In the genomic region with DNA sequence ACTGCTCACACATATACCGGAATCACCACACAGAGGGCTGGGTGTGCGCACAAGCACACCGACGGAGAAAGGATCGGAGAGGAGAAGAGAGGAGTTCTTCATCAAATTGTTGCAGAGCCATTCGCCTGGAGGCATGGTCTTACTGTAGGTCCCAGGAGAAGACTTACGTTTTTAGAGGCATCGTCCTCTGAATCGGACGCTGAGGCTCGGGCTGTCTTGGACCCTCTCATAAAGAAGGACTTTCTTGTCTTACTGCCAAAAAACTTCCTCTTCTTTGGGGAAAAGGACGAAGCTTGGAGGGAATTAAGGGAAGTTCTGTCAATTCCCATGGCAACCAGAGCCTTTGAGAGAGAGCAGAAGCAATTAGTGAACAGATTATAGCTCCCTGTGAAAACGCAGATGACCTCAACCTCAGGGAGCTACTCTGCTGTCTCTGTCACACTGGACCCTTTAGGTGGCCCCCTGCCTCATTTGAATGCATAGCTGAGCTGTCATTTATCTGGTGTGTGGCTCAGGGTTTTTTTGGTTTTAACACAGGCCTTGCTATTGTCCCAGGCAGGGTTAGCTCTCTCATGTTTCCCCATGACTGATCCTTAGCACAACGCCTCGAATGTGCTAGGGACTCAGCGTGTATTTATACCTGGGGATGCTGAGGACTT, we compare ENCODE assay signal across 16 mouse cellular contexts. TPM values are rescaled to one million over a fixed set of nuclear protein-coding genes. Genes with fewer than 3 reads are reported as not detected.
DNase-seq lines count a peak whose midpoint lies in the region; ATAC-seq and TF ChIP-seq lines count a peak whose summit lies in the region.
"Had no signal": no experiment of that assay in that cellular context is flagged by ENCODE, and none has a peak within 500 bp of the region (broad histone marks: within the 10 kb centered on the region; RNA-seq: fewer than 3 reads in every experiment).

No protein-coding gene starts in this region.

- no peak for TF ChIP-seq POLR2A in cerebellum, adult 2 months (IDR thresholded peaks at IDR 0.05; ENCODE audit: borderline replicate concordance, insufficient read depth, low read length)

- 33% methylated on average over 16 of the region's 16 CpGs for WGBS in forebrain, embryonic 10.5 days
- WGBS in hindbrain, embryonic 13.5 days = 32% methylated on average over 16 of the region's 16 CpGs
- 17% methylated on average over 16 of the region's 16 CpGs for WGBS in midbrain, embryonic 16.5 days
- 36% methylated on average over 16 of the region's 16 CpGs for WGBS in cerebellum, adult 2 months

- no peak for TF ChIP-seq CTCF in cerebellum, adult 2 months (IDR thresholded peaks at IDR 0.05; ENCODE audit: borderline replicate concordance, insufficient read depth, low read depth, low read length)

- DNase-seq in embryo, embryonic 10.5 days (ENCODE audit: low spot score) = peak; percentile 62
- peak; percentile 62 for DNase-seq in forebrain, embryonic 10.5 days (ENCODE audit: extremely low spot score, low spot score)
- no peak for DNase-seq in urinary bladder, postnatal 4 days (ENCODE audit: low spot score in 2 of 2)
- DNase-seq in cerebellum, adult 2 months = no peak
- DNase-seq in cerebellum, postnatal 25 days = no peak
- DNase-seq: lung, postnatal 4 days had no signal

- peak overlapping the region; percentile 35; the same call in 1 of the 2 replicates for H3K4me3 ChIP-seq in forebrain, embryonic 10.5 days
- no peak overlapping the region for H3K4me3 ChIP-seq in hindbrain, embryonic 13.5 days
- H3K4me3 ChIP-seq in midbrain, embryonic 16.5 days (ENCODE audit: low read depth, low read length) = no peak overlapping the region
- H3K4me3 ChIP-seq in cerebellum, adult 2 months (replicated peaks; ENCODE audit: insufficient read depth, low read depth, low read length) = no peak overlapping the region
- H3K4me3 ChIP-seq: embryonic facial prominence, embryonic 13.5 days; heart, embryonic 10.5 days had no signal

- H3K9me3 ChIP-seq in forebrain, embryonic 10.5 days = no peaks in the 10 kb centered on the region
- no peaks in the 10 kb centered on the region for H3K9me3 ChIP-seq in hindbrain, embryonic 13.5 days
- no peaks in the 10 kb centered on the region for H3K9me3 ChIP-seq in midbrain, embryonic 16.5 days (replicated peaks; ENCODE audit: control insufficient read depth, low read length, poor library complexity, severe bottlenecking)
- H3K9me3 ChIP-seq: embryonic facial prominence, embryonic 13.5 days; heart, embryonic 10.5 days had no signal

- ATAC-seq in hindbrain, embryonic 13.5 days (ENCODE audit: low FRiP score) = peak; percentile 65; the same call in 1 of the 2 replicates
- ATAC-seq in midbrain, embryonic 16.5 days = peak; percentile 64
- no peak for ATAC-seq in megakaryocyte progenitor cell, adult 5-6 weeks (replicated peaks; ENCODE audit: poor library complexity)
- ATAC-seq: Patski had no signal

- peak overlapping the region; percentile 90 for H3K27ac ChIP-seq in forebrain, embryonic 10.5 days
- peak overlapping the region; percentile 48 for H3K27ac ChIP-seq in hindbrain, embryonic 13.5 days
- peak overlapping the region; percentile 58 for H3K27ac ChIP-seq in midbrain, embryonic 16.5 days (ENCODE audit: low read length)
- no peak overlapping the region for H3K27ac ChIP-seq in cerebellum, adult 2 months (ENCODE audit: insufficient read depth, low read length)
- H3K27ac ChIP-seq: embryonic facial prominence, embryonic 13.5 days; heart, embryonic 10.5 days; stomach, postnatal 0 days had no signal

- H3K4me1 ChIP-seq in forebrain, embryonic 10.5 days = peaks cover 59% of the 10 kb centered on the region
- H3K4me1 ChIP-seq in hindbrain, embryonic 13.5 days (replicated peaks) = peaks cover 28% of the 10 kb centered on the region
- H3K4me1 ChIP-seq in midbrain, embryonic 16.5 days (ENCODE audit: control insufficient read depth, insufficient read depth, low read length) = peaks cover 27% of the 10 kb centered on the region
- no peaks in the 10 kb centered on the region for H3K4me1 ChIP-seq in cerebellum, adult 2 months (ENCODE audit: control insufficient read depth, insufficient read depth, low read length)

- no peak overlapping the region for H3K9ac ChIP-seq in hindbrain, embryonic 13.5 days
- no peak overlapping the region; the same call in 1 of the 2 replicates for H3K9ac ChIP-seq in midbrain, embryonic 16.5 days (ENCODE audit: low read depth, low read length)
- H3K9ac ChIP-seq: embryonic facial prominence, embryonic 13.5 days had no signal

- H3K4me2 ChIP-seq in hindbrain, embryonic 13.5 days = 0 out of 2 replicates have a peak overlapping the region, but pooled peaks have one; percentile 10
- peak overlapping the region; percentile 12; the same call in 1 of the 2 replicates for H3K4me2 ChIP-seq in midbrain, embryonic 16.5 days (ENCODE audit: low read length)
- H3K4me2 ChIP-seq: embryonic facial prominence, embryonic 13.5 days had no signal

- H3K36me3 ChIP-seq in forebrain, embryonic 10.5 days (replicated peaks) = no peaks in the 10 kb centered on the region
- no peaks in the 10 kb centered on the region for H3K36me3 ChIP-seq in hindbrain, embryonic 13.5 days
- no peaks in the 10 kb centered on the region for H3K36me3 ChIP-seq in midbrain, embryonic 16.5 days (ENCODE audit: control insufficient read depth, insufficient read depth, low read length)
- H3K36me3 ChIP-seq: embryonic facial prominence, embryonic 13.5 days; heart, embryonic 10.5 days had no signal

- H3K27me3 ChIP-seq in forebrain, embryonic 10.5 days (ENCODE audit: poor library complexity, severe bottlenecking) = peaks cover 6% of the 10 kb centered on the region; the same call in 1 of the 2 replicates
- 0 out of 2 replicates have a peak, but pooled peaks cover 9% of the 10 kb centered on the region for H3K27me3 ChIP-seq in hindbrain, embryonic 13.5 days
- no peaks in the 10 kb centered on the region; the same call in 1 of the 2 replicates for H3K27me3 ChIP-seq in midbrain, embryonic 16.5 days (ENCODE audit: control insufficient read depth, insufficient read depth, low read depth, low read length)
- no peaks in the 10 kb centered on the region for H3K27me3 ChIP-seq in cerebellum, adult 2 months (ENCODE audit: control insufficient read depth, insufficient read depth, low read length)
- H3K27me3 ChIP-seq: embryonic facial prominence, embryonic 13.5 days had no signal

RNA-seq across cellular contexts. Expression of a gene that starts 22.0 kb away (rescaled TPM):
- 0.78 and 1.3 TPM in 2 replicates for polyA plus RNA-seq in forebrain, embryonic 10.5 days (2016; fragmentation: Nextera tagmentation; extraction: Ambion mirVana)
- polyA plus RNA-seq in hindbrain, embryonic 13.5 days (2015; fragmentation: Nextera tagmentation; extraction: Ambion mirVana) = 0.04 and 0.14 TPM in 2 replicates
- polyA plus RNA-seq in midbrain, embryonic 16.5 days (2015; fragmentation: Nextera tagmentation; extraction: Ambion mirVana) = 0.20 TPM in 2 replicates
- not detected in 2 replicates for total RNA-seq in megakaryocyte progenitor cell, adult 5-6 weeks (2015)
- total RNA-seq in megakaryocyte progenitor cell, adult 5-6 weeks (2017) = not detected in 2 replicates
- 0.08 and 0.11 TPM in 2 replicates for polyA plus RNA-seq in cerebellum, adult 2 months (2012; rRNA removed)
- total RNA-seq: adrenal gland, adult 18-20 months; gastrocnemius, adult 18-20 months; liver, adult 2 months had no signal
- polyA plus RNA-seq: embryonic facial prominence, embryonic 13.5 days; liver, adult 2 months; Patski had no signal

Comparison
In these comparisons a context has a peak if more than half of its experiments do, and no peak if none do; other contexts are left out.
1. DNase-seq: peak in embryo, embryonic 10.5 days (single experiment) and forebrain, embryonic 10.5 days (single experiment); none in urinary bladder, postnatal 4 days (0 of 2), cerebellum, adult 2 months (0 of 2) and cerebellum, postnatal 25 days (0 of 2).